Mouse (Mus musculus) liver, embryonic 14.5 days (tissue): ENCODE results near the gene Hbb-bh1. TPM values are rescaled to one million over a fixed set of nuclear protein-coding genes. Genes with fewer than 3 reads are reported as not detected.

Experiments
- ATAC-seq: fragments of 200-750 bp; cut with Nextera tagmentation; 2 replicates; pipeline ENCODE4 v1.8.0; 2017; ENCODE audit warnings: moderate number of reproducible peaks, mild to moderate bottlenecking, moderate library complexity; ENCODE audit not compliant: insufficient read depth
- DNase-seq, 3 experiments: peaks; one replicate each; pipeline ENCODE4 v3.0.0-alpha.2; 2012 to 2013; ENCODE audit warnings: low read depth in 3 of 3, low spot score in 3 of 3
- H3K27ac ChIP-seq: fragments of 300-500 bp; sonication (generic); 2 replicates; pipeline ENCODE4 v1.5.1; 2014; ENCODE audit warnings: moderate library complexity, mild to moderate bottlenecking, control low read depth, inconsistent platforms
- H3K27me3 ChIP-seq: fragments of 300-500 bp; sonication (generic); 2 replicates; pipeline ENCODE4 v1.6.1; 2014; ENCODE audit warnings: mild to moderate bottlenecking, low read length, moderate library complexity; ENCODE audit not compliant: control insufficient read depth, insufficient read depth
- H3K36me3 ChIP-seq: fragments of 300-500 bp; sonication (generic); replicated peaks from 2 replicates; pipeline ENCODE4 v1.6.1; 2014; ENCODE audit warnings: low read depth; ENCODE audit not compliant: control insufficient read depth, insufficient read depth
- H3K4me1 ChIP-seq, 2 experiments: fragments of 200-500 bp in 1 of 2; fragments of 300-500 bp in 1 of 2; sonication (generic) in 1 of 2; replicated peaks; 2 replicates each; pipeline ENCODE4 v1.6.1; 2012 to 2014; ENCODE audit warnings: antibody characterized with exemption in 1 of 2, inconsistent platforms in 1 of 2, low read length in 1 of 2; ENCODE audit not compliant: control insufficient read depth in 2 of 2, insufficient read depth in 2 of 2
- H3K4me2 ChIP-seq: fragments of 300-500 bp; sonication (generic); 2 replicates; pipeline ENCODE4 v1.6.1; 2014; ENCODE audit warnings: low read depth, mild to moderate bottlenecking, control low read depth, moderate library complexity
- H3K4me3 ChIP-seq, 2 experiments: fragments of 200-500 bp in 1 of 2; fragments of 300-500 bp in 1 of 2; sonication (generic) in 1 of 2; 2 replicates each; pipeline ENCODE4 v1.5.1; 2012 to 2014; ENCODE audit warnings: low read depth in 2 of 2, low read length in 2 of 2, mild to moderate bottlenecking in 2 of 2, control low read depth in 1 of 2, inconsistent platforms in 1 of 2, moderate library complexity in 1 of 2; ENCODE audit not compliant: insufficient read depth in 1 of 2
- H3K9ac ChIP-seq: fragments of 300-500 bp; sonication (generic); replicated peaks from 2 replicates; pipeline ENCODE4 v1.6.1; 2014; ENCODE audit warnings: mild to moderate bottlenecking, control low read depth, moderate library complexity
- H3K9me3 ChIP-seq: fragments of 300-500 bp; sonication (generic); 2 replicates; pipeline ENCODE4 v1.6.1; 2016; ENCODE audit warnings: low read length, mixed read lengths; ENCODE audit not compliant: control insufficient read depth
- CTCF ChIP-seq: IDR thresholded peaks from 2 replicates; pipeline ENCODE4 v1.5.1; 2016; ENCODE audit warnings: antibody characterized with exemption, low read depth, control low read depth
- EP300 ChIP-seq: IDR thresholded peaks from 2 replicates; pipeline ENCODE4 v1.6.1; 2016; ENCODE audit warnings: antibody characterized with exemption, low read depth
- WGBS: fragments of 180-500 bp; shearing (Covaris S2); extraction: QIAGEN DNeasy Blood & Tissue Kit; methylation state at CpG from one replicate; pipeline ENCODE4 v1.1.7; 2014; ENCODE audit not compliant: insufficient replicate concordance; 5-methylcytosine and 5-hydroxymethylcytosine counted together
- polyA plus RNA-seq, 2 experiments: library from polyadenylated mRNA; depleted of rRNA in 1 of 2; stranded (reverse) in 1 of 2; unstranded in 1 of 2; fragments of >200 nt; fragmentation: Nextera tagmentation in 1 of 2; extraction: Ambion mirVana in 1 of 2; gene quantifications; 2 replicates each; pipeline versions ENCODE4 v1.2.1 to v1.2.3; 2012 to 2014

Gene Hbb-bh1
- polyA plus RNA-seq (2012; rRNA removed) = 94.8 and 146 TPM in 2 replicates
- 155 and 211 TPM in 2 replicates for polyA plus RNA-seq (2014; fragmentation: Nextera tagmentation; extraction: Ambion mirVana)

GRCm38 (mm10) chr7:103843034-103843433 is at the start of gene Hbb-bh1:
Hbb-bh1 (minus strand) TSS chr7:103843164.
- Histone ChIP-seq H3K4me2 (no peak within 1 kb of the TSS), H3K4me3 (no peak within 1 kb of the TSS), H3K9me3 (no peaks in the 10 kb centered on the region), H3K27me3 (no peaks in the 10 kb centered on the region), H3K36me3 (no peaks in the 10 kb centered on the region), H3K27ac (peak within 1 kb of the TSS; percentile 49), H3K9ac (peak within 1 kb of the TSS; percentile 27; the same call in 1 of the 2 replicates), H3K4me1 (peaks cover 25 to 28% of the 10 kb centered on the region in 2 experiments)
- TF ChIP-seq EP300 (no peak), CTCF (no peak)
- WGBS = 71% methylated on average over 2 of the region's 2 CpGs
- DNase-seq = no peak
- ATAC-seq = peak; percentile 29; the same call in 1 of the 2 replicates

GRCm38 (mm10) chr7:103886152-103886551 is 43.2 kb upstream of the Hbb-bh1 start, which contains the start of gene Olfr66:
Olfr66 (minus strand) TSS chr7:103886252.
- Histone ChIP-seq H3K9me3 (no peaks in the 10 kb centered on the region), H3K4me3 (no peak within 1 kb of the TSS), H3K4me1 (no peaks in the 10 kb centered on the region; a peak in 2 of 4 replicates), H3K27ac (no peak within 1 kb of the TSS), H3K4me2 (no peak within 1 kb of the TSS), H3K36me3 (no peaks in the 10 kb centered on the region), H3K9ac (no peak within 1 kb of the TSS), H3K27me3 (no peaks in the 10 kb centered on the region)
- no peak for TF ChIP-seq EP300
- no peak for DNase-seq
- ATAC-seq = no peak

- ATAC-seq = peak; percentile 92
- Histone ChIP-seq H3K9me3 (no peaks in the 10 kb centered on the region), H3K4me1 (peaks cover 43 to 44% of the 10 kb centered on the region in 2 experiments), H3K4me2 (peak overlapping the region; percentile 33), H3K27ac (peak overlapping the region; percentile 92), H3K27me3 (no peaks in the 10 kb centered on the region), H3K4me3 (no peak overlapping the region), H3K9ac (no peak overlapping the region; the same call in 1 of the 2 replicates), H3K36me3 (no peaks in the 10 kb centered on the region)
- TF ChIP-seq EP300 (peak; percentile 100), CTCF (no peak)
- WGBS = 12% methylated on average over 2 of the region's 2 CpGs
- peak in 2 of 3 experiments; percentile 89 to 92 for DNase-seq
Measured at GRCm38 (mm10) chr7:103877093-103877492, 34.1 kb upstream of the Hbb-bh1 start.

GRCm38 (mm10) chr7:103874451-103874850 is 31.5 kb upstream of the Hbb-bh1 start:
- no peak for DNase-seq

GRCm38 (mm10) chr7:103873064-103873463 is 30.1 kb upstream of the Hbb-bh1 start:
- TF ChIP-seq CTCF (peak; percentile 68), EP300 (peak; percentile 56)
- DNase-seq (no peak), ATAC-seq (no peak)
- Histone ChIP-seq H3K4me3 (no peak overlapping the region; a peak in 1 of 4 replicates), H3K4me1 (peaks cover 59 to 63% of the 10 kb centered on the region in 2 experiments), H3K9ac (peak overlapping the region; percentile 36), H3K36me3 (no peaks in the 10 kb centered on the region), H3K27ac (peak overlapping the region; percentile 81), H3K4me2 (peak overlapping the region; percentile 45), H3K27me3 (no peaks in the 10 kb centered on the region), H3K9me3 (no peaks in the 10 kb centered on the region)
- WGBS = 0% methylated on average over 1 of the region's 1 CpGs

More at GRCm38 (mm10) chr7:103874451-103874850, 31.5 kb upstream of the Hbb-bh1 start:
- Histone ChIP-seq H3K27me3 (no peaks in the 10 kb centered on the region), H3K9ac (peak overlapping the region; percentile 49), H3K36me3 (no peaks in the 10 kb centered on the region), H3K4me3 (no peak overlapping the region), H3K4me1 (peaks cover 58% of the 10 kb centered on the region in 2 experiments), H3K9me3 (no peaks in the 10 kb centered on the region), H3K4me2 (peak overlapping the region; percentile 33), H3K27ac (peak overlapping the region; percentile 90)
- TF ChIP-seq EP300 (no peak), CTCF (peak; percentile 59)
- ATAC-seq = no peak
- 19% methylated on average over 5 of the region's 5 CpGs for WGBS
